8 mouse cellular contexts compared by ENCODE assay signal in the genomic region with DNA sequence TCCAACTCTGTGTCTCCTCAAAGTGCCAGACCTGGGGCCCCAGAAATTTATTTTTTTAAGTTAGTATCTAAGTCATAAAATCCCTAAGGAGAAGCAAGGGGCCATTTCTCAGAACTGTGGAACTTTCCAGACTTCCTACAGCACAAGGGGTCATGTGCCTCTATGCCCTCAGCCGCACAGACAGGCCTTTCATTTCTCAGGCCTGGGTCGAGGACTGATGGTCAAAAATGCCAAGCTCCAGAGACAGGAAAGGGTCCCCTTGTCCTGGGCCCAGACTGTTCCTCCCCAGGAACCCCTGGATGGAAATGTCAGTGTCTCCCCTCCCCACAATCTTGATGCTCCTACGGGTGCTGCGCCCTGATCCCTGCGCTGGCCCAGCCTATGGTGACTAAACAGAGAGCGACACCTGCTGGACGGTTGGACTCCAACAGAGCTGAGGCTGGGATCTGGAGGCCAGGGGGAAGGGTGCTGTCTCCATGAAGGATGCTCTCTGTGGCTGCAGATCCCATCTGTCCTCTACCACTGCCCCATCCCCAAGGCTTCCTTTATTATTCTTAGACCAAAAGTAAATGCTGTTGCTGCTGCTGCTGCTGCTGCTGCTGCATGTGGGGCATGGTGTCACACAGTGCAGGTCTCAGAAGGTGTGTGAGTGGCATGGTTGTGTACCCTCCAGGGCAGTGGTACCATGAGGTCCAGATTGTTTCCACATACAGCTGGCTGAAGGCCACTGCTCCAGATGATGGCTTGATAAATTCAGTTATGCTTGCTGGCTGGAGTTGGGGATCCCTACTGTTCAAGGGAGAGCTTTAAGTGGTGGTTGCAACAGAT. TPM values are rescaled to one million over a fixed set of nuclear protein-coding genes. Genes with fewer than 3 reads are reported as not detected.
DNase-seq lines count a peak whose midpoint lies in the region; ATAC-seq and TF ChIP-seq lines count a peak whose summit lies in the region.

No protein-coding gene starts in this region.

- ATAC-seq in embryonic facial prominence, embryonic 11.5 days (replicated peaks; ENCODE audit: insufficient number of reproducible peaks, low FRiP score, low TSS enrichment, low read depth): peak; percentile 77
- ATAC-seq in kidney, embryonic 16.5 days (ENCODE audit: low FRiP score, low TSS enrichment): peak; percentile 86
- ATAC-seq in liver, embryonic 13.5 days (ENCODE audit: low read depth): no peak
- ATAC-seq in neural tube, embryonic 15.5 days (ENCODE audit: low FRiP score): peak; percentile 66; the same call in 1 of the 2 replicates

- H3K36me3 ChIP-seq in embryonic facial prominence, embryonic 11.5 days (replicated peaks; ENCODE audit: control insufficient read depth, insufficient read depth, low read depth, low read length): no peaks in the 10 kb centered on the region
- H3K36me3 ChIP-seq in heart, embryonic 10.5 days: no peaks in the 10 kb centered on the region
- H3K36me3 ChIP-seq in kidney, embryonic 16.5 days (ENCODE audit: insufficient read depth, low read length): no peaks in the 10 kb centered on the region
- H3K36me3 ChIP-seq in liver, embryonic 13.5 days: no peaks in the 10 kb centered on the region
- H3K36me3 ChIP-seq in neural tube, embryonic 15.5 days: no peaks in the 10 kb centered on the region
- no peaks in the 10 kb centered on the region for H3K36me3 ChIP-seq in thymus, adult 2 months (ENCODE audit: control insufficient read depth, insufficient read depth, low read length)

- TF ChIP-seq POLR2A in thymus, adult 2 months (IDR thresholded peaks at IDR 0.05; ENCODE audit: control insufficient read depth, extremely low read depth, insufficient read depth, low read length, poor library complexity): no peak

- H3K27ac ChIP-seq in embryonic facial prominence, embryonic 11.5 days (replicated peaks; ENCODE audit: low read depth, low read length): no peak overlapping the region
- H3K27ac ChIP-seq in heart, embryonic 10.5 days: no peak overlapping the region
- no peak overlapping the region for H3K27ac ChIP-seq in kidney, embryonic 16.5 days (ENCODE audit: low read length)
- H3K27ac ChIP-seq in liver, embryonic 13.5 days: no peak overlapping the region
- no peak overlapping the region for H3K27ac ChIP-seq in neural tube, embryonic 15.5 days (replicated peaks)
- H3K27ac ChIP-seq in thymus, adult 2 months (ENCODE audit: control insufficient read depth, insufficient read depth, low read length): no peak overlapping the region

- no peak overlapping the region for H3K4me2 ChIP-seq in embryonic facial prominence, embryonic 11.5 days (ENCODE audit: low read depth, low read length)
- no peak overlapping the region for H3K4me2 ChIP-seq in kidney, embryonic 16.5 days (replicated peaks; ENCODE audit: low read depth, low read length)
- H3K4me2 ChIP-seq in liver, embryonic 13.5 days: no peak overlapping the region
- H3K4me2 ChIP-seq in neural tube, embryonic 15.5 days: no peak overlapping the region

- WGBS in embryonic facial prominence, embryonic 11.5 days: 15% methylated on average over 7 of the region's 7 CpGs
- WGBS in heart, embryonic 10.5 days: 20% methylated on average over 7 of the region's 7 CpGs
- 22% methylated on average over 7 of the region's 7 CpGs for WGBS in kidney, embryonic 16.5 days
- 15% methylated on average over 7 of the region's 7 CpGs for WGBS in liver, embryonic 13.5 days (ENCODE audit: insufficient replicate concordance)
- WGBS in neural tube, embryonic 15.5 days: 19% methylated on average over 7 of the region's 7 CpGs
- WGBS in thymus, adult 2 months: 23% methylated on average over 7 of the region's 7 CpGs

- no peak overlapping the region for H3K9ac ChIP-seq in embryonic facial prominence, embryonic 11.5 days (replicated peaks; ENCODE audit: low read length)
- H3K9ac ChIP-seq in kidney, embryonic 16.5 days (replicated peaks; ENCODE audit: low read length): no peak overlapping the region
- no peak overlapping the region for H3K9ac ChIP-seq in liver, embryonic 13.5 days
- no peak overlapping the region for H3K9ac ChIP-seq in neural tube, embryonic 15.5 days (replicated peaks)

- H3K4me1 ChIP-seq in embryonic facial prominence, embryonic 11.5 days (ENCODE audit: control insufficient read depth, insufficient read depth, low read length): no peaks in the 10 kb centered on the region
- no peaks in the 10 kb centered on the region for H3K4me1 ChIP-seq in heart, embryonic 10.5 days
- H3K4me1 ChIP-seq in kidney, embryonic 16.5 days (ENCODE audit: insufficient read depth, low read length): no peaks in the 10 kb centered on the region
- no peaks in the 10 kb centered on the region for H3K4me1 ChIP-seq in liver, embryonic 13.5 days (replicated peaks)
- H3K4me1 ChIP-seq in neural tube, embryonic 15.5 days: 0 out of 2 replicates have a peak, but pooled peaks cover 2% of the 10 kb centered on the region
- H3K4me1 ChIP-seq in thymus, adult 2 months (replicated peaks; ENCODE audit: control insufficient read depth, insufficient read depth, low read length): no peaks in the 10 kb centered on the region

- no peaks in the 10 kb centered on the region for H3K27me3 ChIP-seq in embryonic facial prominence, embryonic 11.5 days (ENCODE audit: control insufficient read depth, insufficient read depth, low read length)
- H3K27me3 ChIP-seq in heart, embryonic 10.5 days (ENCODE audit: insufficient read depth, poor library complexity, severe bottlenecking): peaks cover 38% of the 10 kb centered on the region
- H3K27me3 ChIP-seq in kidney, embryonic 16.5 days (ENCODE audit: insufficient read depth, low read length): no peaks in the 10 kb centered on the region
- no peaks in the 10 kb centered on the region for H3K27me3 ChIP-seq in liver, embryonic 13.5 days
- no peaks in the 10 kb centered on the region for H3K27me3 ChIP-seq in neural tube, embryonic 15.5 days (replicated peaks)
- no peaks in the 10 kb centered on the region for H3K27me3 ChIP-seq in thymus, adult 2 months (ENCODE audit: control insufficient read depth, insufficient read depth, low read length)

- no peaks in the 10 kb centered on the region for H3K9me3 ChIP-seq in embryonic facial prominence, embryonic 11.5 days (replicated peaks; ENCODE audit: control insufficient read depth, low read length)
- no peaks in the 10 kb centered on the region for H3K9me3 ChIP-seq in heart, embryonic 10.5 days
- no peaks in the 10 kb centered on the region for H3K9me3 ChIP-seq in kidney, embryonic 16.5 days (ENCODE audit: low read length)
- H3K9me3 ChIP-seq in liver, embryonic 13.5 days (replicated peaks): no peaks in the 10 kb centered on the region
- no peaks in the 10 kb centered on the region for H3K9me3 ChIP-seq in neural tube, embryonic 15.5 days (replicated peaks)

- no peak overlapping the region for H3K4me3 ChIP-seq in embryonic facial prominence, embryonic 11.5 days (ENCODE audit: low read depth, low read length)
- H3K4me3 ChIP-seq in heart, embryonic 10.5 days: no peak overlapping the region
- H3K4me3 ChIP-seq in kidney, embryonic 16.5 days (ENCODE audit: low read length): no peak overlapping the region
- H3K4me3 ChIP-seq in liver, embryonic 13.5 days (replicated peaks): no peak overlapping the region
- no peak overlapping the region for H3K4me3 ChIP-seq in neural tube, embryonic 15.5 days (replicated peaks)
- H3K4me3 ChIP-seq in thymus, adult 2 months (ENCODE audit: control insufficient read depth, insufficient read depth, low read length): no peak overlapping the region

- peak; percentile 80; the same call in 1 of the 2 replicates for TF ChIP-seq CTCF in thymus, adult 2 months (IDR thresholded peaks at IDR 0.05; ENCODE audit: borderline replicate concordance, control insufficient read depth, extremely low read depth, insufficient read depth, low read length, poor library complexity)

- DNase-seq in 3T3-L1 (ENCODE audit: low read depth, low spot score): peak; percentile 78
- peak; percentile 15 for DNase-seq in adrenal gland, adult 8-10 months
- DNase-seq in embryonic facial prominence, embryonic 11.5 days (ENCODE audit: low spot score): peak; percentile 87
- DNase-seq in heart, embryonic 10.5 days (ENCODE audit: low spot score): peak; percentile 79
- DNase-seq in liver, embryonic 13.5 days: peak; percentile 11
- peak; percentile 53 for DNase-seq in thymus, adult 2 months

RNA-seq across cellular contexts. Expression of a gene that starts 27.5 kb away (rescaled TPM):
- 100 to 1,000 TPM in 1 of 4 experiments, 10 to 100 TPM in 1, 1 to 10 TPM in 2; 2.1 to 110 (median 45.0) TPM for total RNA-seq in adrenal gland, adult 8-10 months (2022)
- polyA plus RNA-seq in embryonic facial prominence, embryonic 11.5 days (2014; fragmentation: Nextera tagmentation; extraction: Ambion mirVana): 0.90 and 1.1 TPM in 2 replicates
- 0.34 and 0.43 TPM in 2 replicates for polyA plus RNA-seq in heart, embryonic 10.5 days (2016; fragmentation: Nextera tagmentation; extraction: Ambion mirVana)
- 0.23 and 0.31 TPM in 2 replicates for polyA plus RNA-seq in kidney, embryonic 16.5 days (2015; fragmentation: Nextera tagmentation; extraction: Ambion mirVana)
- polyA plus RNA-seq in liver, embryonic 13.5 days (2015; fragmentation: Nextera tagmentation; extraction: Ambion mirVana): 0.02 TPM in 1 of 2 replicates, not detected in the other
- polyA plus RNA-seq in neural tube, embryonic 15.5 days (2015; fragmentation: Nextera tagmentation; extraction: Ambion mirVana): 1.6 and 2.6 TPM in 2 replicates
- 2.0 and 2.7 TPM in 2 replicates for polyA plus RNA-seq in thymus, adult 2 months (2012; rRNA removed)

RNA-seq across cellular contexts. Expression of a gene that starts 50.0 kb away (rescaled TPM):
- 1 to 10 TPM in 1 of 4 experiments, under 1 TPM in 3; 0.55 to 2.0 (median 0.67) TPM for total RNA-seq in adrenal gland, adult 8-10 months (2022)
- polyA plus RNA-seq in embryonic facial prominence, embryonic 11.5 days (2014; fragmentation: Nextera tagmentation; extraction: Ambion mirVana): 0.86 and 1.6 TPM in 2 replicates
- polyA plus RNA-seq in heart, embryonic 10.5 days (2016; fragmentation: Nextera tagmentation; extraction: Ambion mirVana): 3.5 and 3.7 TPM in 2 replicates
- polyA plus RNA-seq in kidney, embryonic 16.5 days (2015; fragmentation: Nextera tagmentation; extraction: Ambion mirVana): 4.3 and 4.4 TPM in 2 replicates
- polyA plus RNA-seq in liver, embryonic 13.5 days (2015; fragmentation: Nextera tagmentation; extraction: Ambion mirVana): 0.37 and 0.65 TPM in 2 replicates
- polyA plus RNA-seq in neural tube, embryonic 15.5 days (2015; fragmentation: Nextera tagmentation; extraction: Ambion mirVana): 2.5 and 2.8 TPM in 2 replicates
- polyA plus RNA-seq in thymus, adult 2 months (2012; rRNA removed): 0.37 and 0.43 TPM in 2 replicates

Comparison
In these comparisons a context has a peak if more than half of its experiments do, and no peak if none do; other contexts are left out.
1. DNase-seq: peak in every context shown above with its lines; median percentile 87 in embryonic facial prominence, embryonic 11.5 days; 79 in heart, embryonic 10.5 days; 78 in 3T3-L1; 53 in thymus, adult 2 months; 15 in adrenal gland, adult 8-10 months; 11 in liver, embryonic 13.5 days.